Mouse (Mus musculus) embryonic facial prominence, embryonic 10.5 days (tissue): Measurements from ENCODE around the gene Dip2b. TPM values are rescaled to one million over a fixed set of nuclear protein-coding genes. Genes with fewer than 3 reads are reported as not detected.

Source experiments
- DNase-seq: peaks from one replicate; pipeline ENCODE4 v3.0.0-alpha.2; 2017; ENCODE audit warnings: low spot score
- H3K27ac ChIP-seq: fragments of 300-500 bp; sonication (generic); replicated peaks from 2 replicates; pipeline ENCODE4 v1.5.1; 2016; ENCODE audit warnings: mild to moderate bottlenecking
- H3K27me3 ChIP-seq: fragments of 300-500 bp; sonication (generic); replicated peaks from 2 replicates; pipeline ENCODE4 v1.6.1; 2016; ENCODE audit warnings: low read depth, mild to moderate bottlenecking; ENCODE audit not compliant: poor library complexity, severe bottlenecking
- H3K36me3 ChIP-seq: fragments of 300-500 bp; sonication (generic); replicated peaks from 2 replicates; pipeline ENCODE4 v1.6.1; 2016; ENCODE audit warnings: mild to moderate bottlenecking, moderate library complexity
- H3K4me1 ChIP-seq: fragments of 300-500 bp; sonication (generic); 2 replicates; pipeline ENCODE4 v1.6.1; 2016
- H3K4me3 ChIP-seq: fragments of 300-500 bp; sonication (generic); 2 replicates; pipeline ENCODE4 v1.5.1; 2016; ENCODE audit warnings: mild to moderate bottlenecking, moderate library complexity
- H3K9me3 ChIP-seq: fragments of 300-500 bp; sonication (generic); 2 replicates; pipeline ENCODE4 v1.6.1; 2016; ENCODE audit warnings: mild to moderate bottlenecking
- WGBS: fragments of 180-500 bp; shearing (Covaris S2); methylation state at CpG from one replicate; pipeline ENCODE4 v1.1.7; 2016; 5-methylcytosine and 5-hydroxymethylcytosine counted together
- polyA plus RNA-seq: library from polyadenylated mRNA; unstranded; fragments of >200 nt; fragmentation: Nextera tagmentation; extraction: Ambion mirVana; gene quantifications from 2 replicates; pipeline ENCODE4 v1.2.1, GENCODE M21; 2016

The Dip2b gene
- polyA plus RNA-seq, 1 experiment from 2014 or later = 16.2 TPM

GRCm38 (mm10) chr15:100029900-100030299 is 8.6 kb upstream of the Dip2b start:
- Histone ChIP-seq H3K4me1 (no peaks in the 10 kb centered on the region), H3K27ac (no peak overlapping the region), H3K4me3 (no peak overlapping the region), H3K27me3 (no peaks in the 10 kb centered on the region), H3K36me3 (no peaks in the 10 kb centered on the region), H3K9me3 (no peaks in the 10 kb centered on the region)
- DNase-seq = no peak
- 88% methylated on average over 2 of the region's 2 CpGs for WGBS

DNA sequence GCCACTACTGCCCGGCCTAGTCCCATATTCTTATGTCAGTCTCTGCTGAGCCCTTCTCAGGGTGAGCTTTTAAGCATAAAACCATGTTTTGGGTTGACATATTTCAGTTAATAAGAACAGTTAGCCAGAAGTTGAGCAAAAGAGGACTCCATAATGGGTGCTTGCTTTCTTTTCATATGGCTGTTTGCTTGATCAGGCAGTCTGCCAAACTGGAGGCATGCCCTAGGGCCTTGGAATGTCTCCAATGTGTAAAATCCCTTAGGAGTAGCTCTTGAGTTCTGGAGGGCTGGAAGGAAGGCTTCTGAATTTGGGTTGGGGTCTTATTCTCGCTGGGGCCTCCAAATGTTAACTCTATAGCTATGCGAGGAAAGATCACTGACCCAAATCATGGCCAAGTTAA is 5.9 kb upstream of the Dip2b start:
- no peaks in the 10 kb centered on the region for H3K4me1 ChIP-seq
- WGBS = 92% methylated on average over 3 of the region's 3 CpGs
- no peak for DNase-seq

DNA sequence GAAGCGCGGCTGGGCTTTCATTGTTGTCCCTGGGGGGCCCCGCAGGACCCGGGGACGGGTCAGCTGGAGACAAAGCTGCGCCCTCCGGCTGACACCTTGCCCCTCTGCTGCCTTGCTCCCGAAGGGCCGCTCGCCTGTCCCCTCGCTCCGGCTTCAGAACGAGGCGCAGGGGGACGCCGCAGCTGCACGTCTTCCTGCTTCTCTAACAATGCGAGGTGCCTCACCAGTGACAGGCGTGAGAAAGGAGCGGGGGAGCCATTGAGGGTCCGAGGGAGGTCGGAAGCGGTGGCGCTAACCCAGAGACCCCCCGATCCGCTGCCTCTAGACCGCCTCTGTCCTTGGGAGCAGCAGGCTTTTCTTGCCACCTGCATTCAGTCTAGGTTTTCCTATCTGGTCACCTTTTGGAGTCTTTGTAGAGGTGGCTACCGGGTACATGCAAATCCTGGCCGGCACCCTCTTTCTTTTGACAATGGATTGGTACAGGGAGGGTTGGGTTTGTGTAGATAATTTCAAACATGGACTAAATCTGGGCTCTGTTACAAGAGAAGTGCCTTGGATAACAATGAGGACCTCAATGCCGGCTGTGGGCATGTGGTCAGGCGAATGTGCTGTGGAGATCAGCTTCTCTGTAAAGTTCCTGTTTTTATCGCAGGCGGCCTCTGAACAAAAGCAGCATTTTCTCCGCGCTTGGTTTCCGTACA is 687 bp downstream of the Dip2b start:
- Histone ChIP-seq H3K36me3 (peaks cover 12% of the 10 kb centered on the region; the same call in 1 of the 2 replicates), H3K4me1 (peaks cover 27% of the 10 kb centered on the region), H3K27ac (peak overlapping the region; percentile 99), H3K4me3 (peak overlapping the region; percentile 94), H3K27me3 (peaks cover 8% of the 10 kb centered on the region), H3K9me3 (no peaks in the 10 kb centered on the region)
- under 1% methylated on average over 36 of the region's 36 CpGs for WGBS
- DNase-seq = peak; percentile 82

More for the DNA sequence above, 5.9 kb upstream of the Dip2b start:
- Histone ChIP-seq H3K36me3 (no peaks in the 10 kb centered on the region), H3K4me3 (no peak overlapping the region), H3K9me3 (no peaks in the 10 kb centered on the region), H3K27ac (no peak overlapping the region), H3K27me3 (peaks cover 1% of the 10 kb centered on the region)

DNA sequence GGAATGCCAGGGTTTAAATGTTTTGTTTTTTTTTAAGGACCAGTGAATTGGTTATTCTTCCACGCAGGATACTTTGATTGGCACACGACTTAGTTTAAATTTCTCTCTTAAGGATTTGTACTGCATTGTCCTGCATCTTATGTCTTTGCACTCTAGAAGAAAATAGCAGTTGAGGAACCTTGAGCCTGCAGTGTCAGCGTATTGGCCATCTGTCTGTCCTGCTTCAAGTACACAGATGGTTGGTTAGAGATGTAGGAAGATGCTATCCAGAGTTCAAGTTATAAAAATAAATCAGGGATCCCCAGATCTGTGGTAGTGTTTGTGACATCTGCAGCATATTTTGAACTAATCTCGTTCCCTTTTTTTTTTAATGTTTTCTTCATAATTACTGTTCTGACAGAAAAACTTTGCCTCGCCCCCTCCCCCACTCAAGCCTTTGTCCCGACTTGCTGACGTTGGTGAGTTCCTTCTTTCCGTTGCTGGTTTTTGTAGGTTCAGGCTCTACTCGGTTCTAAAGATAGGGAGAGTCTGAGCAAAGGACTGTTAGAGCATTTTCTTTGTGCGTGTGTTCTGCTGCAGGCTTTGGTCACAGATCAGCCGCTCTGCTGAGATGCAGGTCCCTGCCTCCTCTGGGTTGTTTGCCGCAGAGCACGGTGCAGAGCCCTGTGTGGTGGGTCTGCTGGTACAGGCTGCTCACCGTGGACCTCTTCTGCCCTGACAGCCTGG is 2.2 kb downstream of the Dip2b start:
- Histone ChIP-seq H3K36me3 (peaks cover 12% of the 10 kb centered on the region; the same call in 1 of the 2 replicates), H3K4me3 (peak overlapping the region; percentile 94), H3K9me3 (no peaks in the 10 kb centered on the region), H3K27ac (peak overlapping the region; percentile 70), H3K4me1 (peaks cover 33% of the 10 kb centered on the region), H3K27me3 (peaks cover 8% of the 10 kb centered on the region)
- 41% methylated on average over 14 of the region's 14 CpGs for WGBS
- no peak for DNase-seq

- Histone ChIP-seq H3K36me3 (peaks cover 12% of the 10 kb centered on the region; the same call in 1 of the 2 replicates), H3K27me3 (peaks cover 8% of the 10 kb centered on the region), H3K27ac (peak overlapping the region; percentile 70), H3K4me1 (peaks cover 41% of the 10 kb centered on the region), H3K9me3 (no peaks in the 10 kb centered on the region), H3K4me3 (peak overlapping the region; percentile 94)
- WGBS = 51% methylated on average over 10 of the region's 10 CpGs
- DNase-seq = no peak
Measured at GRCm38 (mm10) chr15:100041267-100042047, 3.0 kb downstream of the Dip2b start.

DNA sequence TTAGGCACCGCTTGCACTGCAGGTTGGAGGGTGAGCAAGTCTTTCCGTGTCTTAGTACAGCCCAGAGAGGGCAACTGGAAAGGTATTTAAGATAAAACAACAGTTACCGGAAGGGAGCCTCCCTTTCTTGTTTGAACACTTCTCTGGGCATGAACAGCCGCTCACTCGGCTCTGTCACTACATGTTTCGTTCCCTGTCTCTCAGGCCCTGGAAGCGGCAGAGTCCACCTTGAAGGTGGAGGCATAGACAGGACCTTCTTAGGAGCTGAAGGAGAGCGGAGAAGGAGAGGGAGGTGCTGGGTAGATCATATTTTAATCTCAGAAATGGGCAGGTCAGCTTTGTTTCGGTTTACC is 3.6 kb downstream of the Dip2b start:
- no peak for DNase-seq
- peaks cover 42% of the 10 kb centered on the region for H3K4me1 ChIP-seq
- H3K27ac ChIP-seq = 0 out of 2 replicates have a peak overlapping the region, but pooled peaks have one; percentile 40
- peaks cover 18% of the 10 kb centered on the region for H3K36me3 ChIP-seq
- peaks cover 8% of the 10 kb centered on the region for H3K27me3 ChIP-seq
- no peaks in the 10 kb centered on the region for H3K9me3 ChIP-seq
- H3K4me3 ChIP-seq = no peak overlapping the region
- 80% methylated on average over 9 of the region's 9 CpGs for WGBS

DNA sequence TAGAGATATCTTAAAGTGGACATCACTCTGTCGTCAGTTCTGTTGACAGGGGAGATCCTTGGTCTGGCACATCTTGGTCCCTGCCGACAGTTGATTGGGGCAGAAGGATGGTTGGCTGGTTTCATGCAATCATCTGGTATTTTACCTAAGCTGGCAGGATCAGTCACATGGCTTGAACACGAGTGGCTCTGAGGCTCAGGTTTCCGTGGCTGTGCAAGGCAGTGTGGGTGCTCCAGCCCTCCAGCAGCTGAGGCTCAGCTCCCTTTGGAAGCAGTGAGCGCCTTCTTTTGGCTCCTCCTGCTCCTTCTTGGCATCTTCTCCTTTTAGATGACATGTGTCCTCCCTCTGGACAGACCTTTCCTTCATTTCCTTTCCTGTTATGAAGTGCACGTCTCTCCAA is 7.1 kb downstream of the Dip2b start:
- H3K9me3 ChIP-seq = no peaks in the 10 kb centered on the region
- no peak overlapping the region for H3K27ac ChIP-seq
- WGBS = 61% methylated on average over 6 of the region's 6 CpGs
- H3K4me3 ChIP-seq = no peak overlapping the region
- no peak for DNase-seq
- H3K27me3 ChIP-seq = no peaks in the 10 kb centered on the region
- peaks cover 31% of the 10 kb centered on the region for H3K4me1 ChIP-seq
- peaks cover 47% of the 10 kb centered on the region for H3K36me3 ChIP-seq

GRCm38 (mm10) chr15:100049496-100050087 is 11.1 kb downstream of the Dip2b start:
- Histone ChIP-seq H3K36me3 (peaks cover 50% of the 10 kb centered on the region), H3K4me3 (no peak overlapping the region), H3K27ac (no peak overlapping the region), H3K27me3 (no peaks in the 10 kb centered on the region), H3K4me1 (peaks cover 21% of the 10 kb centered on the region), H3K9me3 (no peaks in the 10 kb centered on the region)
- no peak for DNase-seq
- WGBS = 89% methylated on average over 7 of the region's 7 CpGs

- 84% methylated on average over 7 of the region's 7 CpGs for WGBS
- no peak overlapping the region for H3K4me3 ChIP-seq
- H3K27me3 ChIP-seq = no peaks in the 10 kb centered on the region
- no peak for DNase-seq
- peaks cover 13% of the 10 kb centered on the region for H3K4me1 ChIP-seq
- no peaks in the 10 kb centered on the region for H3K9me3 ChIP-seq
- H3K36me3 ChIP-seq = peaks cover 64% of the 10 kb centered on the region
- H3K27ac ChIP-seq = no peak overlapping the region
Measured at GRCm38 (mm10) chr15:100050940-100051339, 12.5 kb downstream of the Dip2b start.

GRCm38 (mm10) chr15:100052726-100053125 is 14.3 kb downstream of the Dip2b start:
- H3K4me3 ChIP-seq = no peak overlapping the region
- no peaks in the 10 kb centered on the region for H3K27me3 ChIP-seq
- peaks cover 7% of the 10 kb centered on the region; the same call in 1 of the 2 replicates for H3K4me1 ChIP-seq
- H3K9me3 ChIP-seq = no peaks in the 10 kb centered on the region
- H3K27ac ChIP-seq = no peak overlapping the region
- WGBS = 60% methylated on average over 3 of the region's 3 CpGs
- DNase-seq = no peak
- peaks cover 58% of the 10 kb centered on the region for H3K36me3 ChIP-seq

DNA sequence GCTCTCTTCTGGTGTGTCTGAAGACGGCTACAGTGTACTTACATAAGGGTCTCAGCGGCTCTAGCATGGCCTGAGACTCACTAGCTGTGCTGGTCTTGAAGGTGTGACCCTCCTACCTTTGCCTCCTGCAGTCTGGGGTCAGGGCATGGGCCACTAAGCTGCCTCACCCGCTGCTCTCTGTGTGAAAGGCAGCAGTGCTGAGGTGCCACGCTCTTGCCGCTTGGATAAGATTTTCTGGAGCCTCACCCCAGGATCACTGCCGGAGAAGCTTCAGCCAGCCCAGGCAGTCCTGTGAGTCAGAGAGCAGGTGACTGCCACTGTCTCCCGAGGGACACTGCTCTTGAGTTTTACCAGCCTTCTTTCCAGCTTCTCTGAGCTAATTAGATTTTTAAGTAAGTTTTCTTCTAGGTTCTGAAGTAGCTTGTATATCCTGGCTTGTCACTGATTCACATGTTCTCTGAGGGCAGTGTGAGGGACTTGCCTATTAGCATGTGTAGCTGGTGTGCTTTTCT is 18.0 kb downstream of the Dip2b start:
- Histone ChIP-seq H3K4me3 (no peak overlapping the region), H3K9me3 (no peaks in the 10 kb centered on the region), H3K4me1 (peaks cover 19% of the 10 kb centered on the region), H3K27me3 (no peaks in the 10 kb centered on the region), H3K36me3 (peaks cover 28% of the 10 kb centered on the region), H3K27ac (no peak overlapping the region)
- WGBS = 94% methylated on average over 7 of the region's 7 CpGs
- no peak for DNase-seq

DNA sequence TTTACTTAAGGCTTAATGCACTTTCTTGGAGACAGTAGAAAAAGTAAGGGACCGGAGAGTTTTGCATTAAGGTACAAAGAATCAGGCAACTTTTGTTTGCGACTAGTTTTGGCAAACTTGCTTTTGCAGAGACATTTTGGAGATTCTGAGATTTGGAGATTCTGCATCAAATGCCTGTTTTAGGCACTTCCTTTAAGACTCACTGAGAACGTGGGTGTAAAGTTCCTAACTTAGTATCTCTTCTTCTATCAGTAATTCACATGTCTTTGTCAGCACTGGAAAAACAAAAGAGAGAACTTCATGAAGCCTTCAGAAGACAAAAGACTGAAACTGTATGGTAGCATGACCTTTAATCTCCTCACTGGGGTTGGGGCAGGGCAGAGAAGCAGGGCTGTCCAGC is 19.2 kb downstream of the Dip2b start:
- no peak overlapping the region for H3K27ac ChIP-seq
- peaks cover 23% of the 10 kb centered on the region for H3K36me3 ChIP-seq
- H3K9me3 ChIP-seq = no peaks in the 10 kb centered on the region
- no peaks in the 10 kb centered on the region for H3K27me3 ChIP-seq
- WGBS = 85% methylated on average over 3 of the region's 3 CpGs
- H3K4me1 ChIP-seq = peaks cover 19% of the 10 kb centered on the region
- DNase-seq = no peak
- no peak overlapping the region for H3K4me3 ChIP-seq
